Mouse (Mus musculus) spleen, postnatal 36 days (tissue): ENCODE results near the gene Arhgdia.

Experiments
- DNase-seq, 2 experiments: peaks; one replicate each; pipeline ENCODE4 v3.0.0; 2022; ENCODE audit warnings: low spot score in 2 of 2, mixed read lengths in 1 of 2

Gene Arhgdia

DNA sequence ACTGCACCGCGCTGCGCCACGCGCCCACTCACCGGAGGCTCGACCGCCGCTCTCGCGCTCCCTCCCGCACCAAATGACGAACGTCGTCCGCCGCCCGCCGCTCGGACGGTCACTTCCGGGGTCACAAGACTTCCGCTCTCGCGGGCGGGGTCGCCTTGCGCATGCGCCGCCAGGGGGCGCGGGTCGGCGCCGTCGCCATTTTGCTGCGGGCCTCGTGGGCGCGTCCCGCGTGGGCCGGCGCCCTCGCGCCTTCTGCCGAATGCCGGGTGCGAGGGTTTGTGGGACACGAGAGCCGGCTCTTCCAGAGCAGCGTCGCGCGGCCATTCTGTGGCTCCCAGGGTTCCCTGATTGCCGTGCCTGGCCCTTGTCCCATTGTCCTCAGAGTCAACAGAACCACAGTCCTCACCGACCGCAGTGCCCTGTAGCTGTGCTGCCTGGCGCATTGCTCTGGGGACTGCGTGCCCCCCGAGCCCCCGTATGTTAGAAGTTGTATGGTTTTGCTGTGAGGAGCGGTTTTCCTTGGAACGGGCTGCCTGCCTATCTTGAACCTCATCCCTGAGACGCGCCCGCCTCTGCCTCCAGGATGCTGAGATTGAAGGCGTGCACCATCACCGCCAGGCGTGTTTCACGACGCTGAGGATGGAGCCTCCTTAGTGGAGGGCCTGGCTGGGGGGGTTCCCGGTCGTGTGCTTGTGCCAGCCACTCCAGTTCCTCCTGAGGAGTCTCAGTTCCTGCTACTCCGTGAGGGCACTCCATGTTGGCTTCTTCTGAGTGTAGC is at the start of gene Arhgdia:
TSS of gene Arhgdia (minus strand) at position 135 of the 778 bp plus-strand sequence.
- DNase-seq, result peak; percentile 84 to 88

DNA sequence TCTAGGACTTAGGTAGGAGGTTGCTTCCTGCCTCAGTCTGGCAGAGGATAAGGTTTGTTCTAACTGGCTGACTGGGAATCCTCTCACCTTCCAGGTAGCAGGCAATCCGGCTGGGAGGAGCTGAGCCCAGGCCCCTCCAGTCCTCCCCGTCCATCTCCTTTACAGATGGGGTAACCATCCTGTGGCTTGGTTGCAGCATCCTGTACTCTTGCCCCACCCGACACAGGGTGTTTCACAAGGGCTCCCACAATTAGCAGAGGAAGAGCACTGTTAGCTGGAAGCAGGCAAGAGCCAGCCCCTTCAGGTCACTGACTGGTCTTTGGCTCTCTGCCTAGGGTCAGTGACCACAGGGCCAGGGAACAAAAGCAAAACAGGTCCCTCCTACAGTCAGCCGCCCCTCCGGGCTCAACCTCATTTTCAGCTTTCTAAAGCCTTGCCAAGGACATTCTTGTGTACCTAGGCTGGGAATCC is 49.0 kb upstream of the Arhgdia start:
- peak; percentile 24 to 64 for DNase-seq

GRCm38 (mm10) chr11:120629911-120630310 is 48.5 kb upstream of the Arhgdia start:
- DNase-seq, result peak; percentile 59 to 66

GRCm38 (mm10) chr11:120629341-120629730 is 47.9 kb upstream of the Arhgdia start:
- DNase-seq, result peak; percentile 72 to 76

- DNase-seq, result no peak
Measured at GRCm38 (mm10) chr11:120628601-120629340, 47.3 kb upstream of the Arhgdia start.

DNA sequence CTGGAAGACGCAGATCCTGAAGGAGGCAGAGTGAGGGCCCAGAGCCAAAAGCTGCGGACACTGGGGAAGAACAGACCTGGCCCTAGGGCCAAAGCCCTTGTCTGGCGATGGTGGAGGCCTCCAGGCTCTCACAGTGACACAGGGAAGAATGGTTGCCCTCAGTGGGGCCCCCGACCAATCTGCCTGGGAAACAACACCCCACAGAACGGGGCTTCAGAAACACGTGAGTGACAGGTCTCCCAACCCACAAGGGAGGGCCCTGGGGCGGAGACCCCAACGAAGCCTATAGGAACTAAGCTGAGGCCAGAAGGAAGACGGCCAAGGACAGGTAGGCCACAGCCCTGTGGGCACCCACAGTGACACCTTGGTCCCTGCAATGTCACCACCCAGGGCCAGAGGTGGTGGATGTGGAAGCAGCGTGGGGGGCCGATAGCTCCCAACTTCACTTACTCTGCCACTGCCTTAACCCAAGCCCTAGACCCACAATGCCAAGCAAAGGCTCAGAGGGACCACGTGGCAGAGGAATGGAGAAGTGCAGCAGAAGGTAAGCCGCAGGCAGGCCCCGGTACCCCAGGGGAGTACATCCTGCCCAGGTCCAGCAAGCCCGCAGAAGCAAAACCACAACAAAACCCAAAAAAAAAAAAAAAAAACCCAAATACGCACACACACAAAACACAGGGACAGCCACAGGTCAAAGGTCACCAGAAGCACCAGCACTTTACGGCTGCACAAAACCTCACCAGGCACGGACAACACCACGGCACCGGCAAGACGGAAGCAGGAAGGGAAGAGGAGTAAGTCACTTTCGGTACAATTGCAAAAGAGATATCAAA is 46.3 kb upstream of the Arhgdia start:
- DNase-seq, result peak; percentile 79 to 83

- no peak for DNase-seq
Measured at GRCm38 (mm10) chr11:120626785-120627467, 45.5 kb upstream of the Arhgdia start.

- no peak for DNase-seq
Measured at GRCm38 (mm10) chr11:120625152-120625775, 43.8 kb upstream of the Arhgdia start, which contains the start of gene Sirt7. TSS of gene Sirt7 (minus strand) at chr11:120625240.

GRCm38 (mm10) chr11:120624680-120625111 is 43.3 kb upstream of the Arhgdia start:
- DNase-seq, result peak; percentile 87 to 88

DNA sequence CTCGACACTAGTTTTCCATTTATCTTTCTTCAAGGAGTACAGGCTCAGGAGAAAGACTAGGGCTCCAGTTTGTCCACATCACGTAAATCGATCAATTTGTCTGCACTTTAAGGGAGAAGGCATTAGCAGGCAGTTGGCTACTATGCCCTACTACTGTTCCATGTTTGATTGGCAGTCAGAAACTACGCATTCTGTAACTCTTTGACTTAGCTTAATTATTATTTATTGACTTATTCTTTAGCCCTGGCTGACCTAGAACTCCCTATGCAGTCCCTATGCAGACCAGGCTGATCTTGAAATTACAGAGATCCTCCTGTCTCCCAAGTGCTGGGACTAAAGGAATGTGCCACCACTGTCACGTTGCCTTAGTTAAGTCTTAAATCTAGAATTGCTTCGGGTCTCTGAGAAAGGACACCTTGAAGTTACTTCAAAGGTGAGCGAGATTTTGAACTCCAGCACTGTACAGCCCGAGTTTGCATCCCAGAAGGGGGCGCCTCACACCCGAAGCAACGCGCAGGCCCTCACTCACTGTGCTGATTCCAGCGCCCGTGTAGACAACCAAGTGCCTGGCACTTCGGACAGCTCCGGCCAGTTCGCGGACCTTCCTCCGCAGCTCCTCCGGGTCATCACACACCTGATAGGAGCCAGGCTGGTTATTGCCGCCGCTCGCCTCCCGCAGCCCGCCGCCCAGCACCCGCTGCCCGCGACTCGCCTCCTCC is 42.7 kb upstream of the Arhgdia start:
- peak; percentile 75 to 78 for DNase-seq

DNA sequence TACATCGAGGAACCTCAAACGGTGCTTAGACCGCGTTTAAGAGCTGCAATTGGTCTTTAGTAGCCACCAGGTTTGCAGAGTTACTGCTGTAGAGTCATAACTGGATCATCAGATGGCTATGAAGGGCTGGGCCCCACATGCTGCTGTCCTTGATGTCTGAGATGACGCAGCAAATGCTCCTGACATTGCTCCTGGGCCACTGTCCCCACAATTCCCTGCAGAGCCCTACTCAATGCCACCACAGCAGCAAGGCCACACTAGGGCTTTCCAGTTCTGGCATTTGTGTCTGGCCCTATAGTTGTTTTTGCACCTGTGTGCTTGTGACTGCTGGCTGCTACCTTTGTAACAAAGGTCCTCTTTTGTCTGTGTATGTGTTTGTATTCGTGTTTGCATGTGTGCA is 41.4 kb upstream of the Arhgdia start:
- DNase-seq, result no peak

DNA sequence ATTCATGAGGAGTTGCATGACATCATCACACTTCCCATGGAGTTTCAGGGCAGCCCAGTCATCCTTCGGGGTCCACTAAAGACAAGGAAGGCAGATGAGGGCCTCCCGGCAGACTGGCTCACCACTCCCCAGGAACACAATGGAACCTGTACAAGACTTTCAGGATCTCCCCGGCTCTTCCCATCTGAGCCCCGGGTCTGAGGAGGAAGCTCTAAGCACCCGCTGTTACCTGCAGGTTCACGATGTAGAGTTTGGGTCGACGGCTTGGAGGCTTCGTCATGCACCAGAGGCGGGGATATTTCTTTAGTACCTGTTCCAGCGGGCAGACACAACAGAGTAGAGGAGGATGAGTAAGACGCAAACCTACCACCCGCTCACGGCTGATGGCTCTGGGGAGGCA is 38.8 kb upstream of the Arhgdia start:
- no peak for DNase-seq

DNA sequence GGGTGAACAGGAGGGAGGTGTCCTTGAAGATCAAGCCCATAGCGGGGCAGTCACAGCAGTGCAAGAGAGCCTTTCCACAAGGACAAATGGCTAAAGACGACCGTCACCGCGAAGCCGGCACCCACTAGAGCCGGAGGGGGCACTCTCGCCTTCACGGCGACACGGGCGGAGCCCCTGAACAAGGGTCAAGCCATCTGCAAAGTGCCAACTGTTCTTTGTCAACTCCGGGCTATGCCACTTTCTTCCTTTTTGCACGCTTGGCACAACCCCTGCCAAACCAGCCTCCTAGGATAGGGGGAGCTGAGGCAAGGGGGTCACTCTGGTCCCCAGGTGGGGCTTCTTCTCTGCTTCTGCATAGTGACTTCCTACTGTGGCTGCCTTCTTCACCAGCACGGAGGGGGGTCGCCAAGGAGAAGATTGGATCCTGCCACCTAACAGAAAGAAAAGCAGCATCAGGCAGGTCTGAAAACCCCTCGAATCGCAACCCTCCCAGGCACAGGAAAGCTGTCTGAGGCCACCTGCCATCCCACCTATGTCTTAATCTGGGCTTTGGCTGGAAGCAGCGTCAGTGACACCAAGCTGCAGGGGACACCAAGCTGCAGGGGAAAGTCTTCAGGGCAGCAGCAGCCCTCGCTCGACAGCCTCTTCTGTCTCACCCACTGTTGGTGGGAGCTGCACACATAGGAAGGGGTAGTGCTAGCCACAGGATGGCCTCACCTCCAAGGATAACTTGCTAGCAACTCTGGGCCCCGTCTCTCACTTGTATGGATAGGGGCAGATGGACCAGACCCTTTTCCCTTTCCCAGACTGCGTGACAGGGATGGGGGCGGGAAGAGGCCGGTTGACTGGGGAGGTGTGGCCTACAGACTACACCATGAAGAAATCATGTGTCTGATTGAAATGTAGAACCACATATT is 37.5 kb upstream of the Arhgdia start:
- no peak for DNase-seq

- DNase-seq, result peak; percentile 91 to 94
Measured at GRCm38 (mm10) chr11:120617519-120618112, 36.2 kb upstream of the Arhgdia start, which contains the start of gene Pcyt2. TSS of gene Pcyt2 (minus strand) at chr11:120617936.

GRCm38 (mm10) chr11:120616617-120617294 is 35.3 kb upstream of the Arhgdia start:
- no peak for DNase-seq

DNA sequence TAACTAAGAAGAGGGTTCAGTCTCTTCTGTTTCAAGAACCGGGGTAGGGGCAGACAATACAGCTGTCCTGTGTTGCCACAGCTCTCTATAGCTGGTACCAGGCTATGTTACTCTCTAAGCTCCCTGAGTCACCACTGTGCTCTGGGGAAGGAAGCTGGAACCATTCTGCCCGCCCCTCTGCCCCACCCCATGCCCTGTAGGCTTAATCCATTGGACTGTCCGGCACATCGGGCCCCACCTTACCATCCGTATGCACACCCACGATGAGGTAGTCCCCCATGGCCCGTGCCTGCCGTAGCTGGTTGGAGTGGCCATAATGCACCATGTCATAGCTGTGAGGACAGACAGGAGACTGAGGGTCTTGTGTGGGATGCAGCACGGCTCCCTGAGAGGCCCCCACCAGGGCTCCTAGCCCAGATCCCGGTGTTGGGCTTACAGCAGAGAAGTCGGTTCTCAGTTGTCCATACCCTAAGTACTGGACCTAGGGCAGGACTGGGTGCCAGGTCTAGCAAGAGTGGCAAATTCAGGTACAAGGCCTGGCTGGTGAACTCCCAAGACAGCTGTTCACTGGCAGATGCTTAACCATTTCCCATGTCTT is 34.3 kb upstream of the Arhgdia start:
- no peak for DNase-seq

DNA sequence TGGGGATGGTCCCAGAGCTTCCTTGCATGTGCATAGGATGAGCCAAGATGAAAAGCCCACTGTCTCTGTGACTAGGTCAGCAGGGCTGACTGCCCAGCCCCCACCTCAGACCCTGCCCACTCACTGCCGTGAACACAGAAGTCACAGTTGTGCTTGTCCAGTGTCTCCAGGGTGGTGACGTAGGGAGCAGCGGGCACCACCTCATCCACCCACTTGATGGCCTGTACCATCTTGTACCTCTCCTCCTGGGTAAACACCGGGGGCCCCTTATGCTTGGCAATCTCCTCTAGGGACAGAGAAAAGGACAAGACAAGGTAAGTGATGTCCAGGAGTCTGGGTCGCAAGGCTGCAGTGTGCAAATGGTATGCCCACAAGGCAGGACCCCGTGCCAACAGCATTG is 33.7 kb upstream of the Arhgdia start:
- DNase-seq, result no peak

- no peak for DNase-seq
Measured at GRCm38 (mm10) chr11:120613976-120614375, 32.6 kb upstream of the Arhgdia start.
